Mouse (Mus musculus) urinary bladder, postnatal 4 days (tissue): Measurements from ENCODE around the gene Entpd1.
"Not testable (repeated sequence)": the region's sequence is repeated elsewhere in the genome, so short reads cannot be mapped to it uniquely, and the experiment has no call there.

Source experiments
- DNase-seq, 2 experiments: peaks; one replicate each; pipeline ENCODE4 v3.0.0; 2021 to 2022; ENCODE audit warnings: low spot score in 2 of 2

Gene Entpd1

DNA sequence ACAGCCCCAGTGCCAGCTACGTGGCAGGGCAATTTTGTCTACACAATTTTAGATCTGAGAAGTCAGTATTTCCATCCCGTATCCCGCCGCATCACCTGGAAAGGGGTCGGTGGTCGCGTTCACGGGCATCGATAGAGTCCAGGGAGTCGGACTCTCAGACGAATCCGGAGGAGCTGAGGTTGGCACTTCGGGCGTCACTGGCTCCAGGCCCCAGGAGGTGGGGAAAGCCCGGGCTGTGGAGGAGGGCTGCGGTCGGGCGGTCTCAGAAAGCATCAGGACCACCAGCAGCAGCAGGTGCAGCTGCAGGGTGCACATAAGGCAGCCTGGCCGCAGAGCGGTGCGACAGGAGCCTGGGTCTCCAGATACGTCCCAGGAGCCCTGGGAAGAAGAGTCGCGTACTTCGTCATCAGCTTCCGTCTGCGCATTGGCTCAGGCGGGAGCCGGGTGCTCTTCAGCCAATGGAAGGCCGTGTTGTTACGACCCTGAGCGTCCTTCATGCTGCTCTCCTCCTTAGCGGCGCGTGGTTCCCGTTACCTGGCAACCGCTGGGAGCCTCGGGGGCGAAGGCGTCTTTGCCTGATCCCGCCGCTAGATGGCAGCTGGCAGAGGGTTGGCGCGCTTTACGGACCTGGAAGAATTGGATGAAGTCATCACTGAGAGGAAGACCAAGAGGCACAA, at the start of gene Entpd1, which contains the start of gene Tctn3:
Entpd1 (plus strand) TSS at position 537 of the 677 bp plus-strand sequence.
Tctn3 (minus strand) TSS at position 404 of the 677 bp plus-strand sequence.
- DNase-seq, result peak; percentile 93 to 97

DNA sequence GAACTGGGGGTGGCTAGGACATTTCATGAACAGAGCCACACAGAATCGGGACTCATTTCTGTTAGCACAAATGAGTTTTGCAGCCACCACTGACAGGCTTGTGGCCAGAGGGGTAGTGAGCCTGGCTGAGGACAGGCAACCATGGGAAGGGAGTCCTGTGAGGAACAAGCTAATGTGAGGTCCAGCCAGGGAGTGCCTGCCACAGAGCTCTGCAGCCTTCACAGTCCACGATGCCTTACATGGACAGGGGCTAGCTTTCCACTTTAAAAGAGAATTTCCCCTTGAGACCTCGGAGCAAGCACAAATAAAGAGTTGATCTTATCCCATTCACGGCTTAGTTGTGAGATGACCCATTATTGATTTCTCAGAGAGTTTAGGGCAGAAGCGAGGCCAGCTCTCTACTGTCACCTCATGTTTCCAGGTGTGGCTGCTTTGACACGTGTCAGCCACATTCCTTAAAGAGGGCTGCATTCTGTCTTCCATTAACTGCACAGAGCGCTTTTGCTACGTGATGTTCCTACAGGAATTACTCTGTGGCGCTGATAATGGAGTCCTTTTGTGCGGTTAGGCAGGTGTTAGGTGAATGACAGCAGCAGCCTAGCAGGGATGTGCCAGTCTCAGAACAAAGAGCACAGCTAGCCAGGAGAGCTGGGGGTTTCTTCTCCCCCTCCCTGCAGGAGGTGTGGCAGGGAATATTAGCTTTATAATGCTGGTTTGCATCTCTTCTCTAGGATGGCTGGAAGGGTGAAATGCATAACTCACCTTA, 48.1 kb upstream of the Entpd1 start:
- DNase-seq, result no peak

DNA sequence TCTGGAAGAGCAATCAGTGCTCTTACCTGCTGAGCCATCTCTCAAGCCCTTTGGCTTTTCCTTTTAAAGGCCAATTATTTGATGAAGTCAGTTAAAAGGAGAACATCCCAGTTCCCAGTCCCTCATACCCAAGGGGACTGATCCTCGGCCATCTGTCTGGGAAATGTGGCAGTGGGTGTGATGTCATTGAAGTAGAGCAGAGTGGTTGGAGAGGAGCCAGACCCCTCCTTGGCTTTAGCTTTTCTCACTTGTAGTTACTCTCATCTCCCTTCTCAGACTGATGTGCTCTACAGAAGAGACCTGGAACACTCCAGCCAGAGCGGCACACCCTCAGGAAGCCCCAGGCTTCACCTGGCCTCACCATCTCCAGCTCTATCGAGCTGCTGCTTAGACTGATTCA, 44.5 kb upstream of the Entpd1 start:
- DNase-seq, result no peak

DNA sequence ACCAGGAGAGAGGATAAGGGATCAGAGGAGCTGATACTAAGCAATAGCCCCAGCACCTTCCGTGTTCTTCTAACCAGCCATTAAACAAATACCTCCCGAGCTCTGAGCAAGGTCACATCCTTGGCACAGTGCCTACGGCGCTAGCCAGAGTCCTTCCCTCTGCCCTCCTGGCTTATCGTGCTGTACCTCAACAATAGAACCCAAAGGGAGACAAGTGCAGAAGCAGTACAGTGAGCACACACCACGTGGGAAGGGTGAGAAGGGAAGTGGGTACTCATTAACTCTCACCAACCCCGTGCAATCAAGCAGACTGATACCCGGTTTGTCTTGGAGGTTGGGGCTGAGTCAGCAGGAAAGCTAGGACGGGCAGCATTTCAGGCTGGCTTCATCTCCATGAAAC, 41.4 kb upstream of the Entpd1 start:
- no peak for DNase-seq

DNA sequence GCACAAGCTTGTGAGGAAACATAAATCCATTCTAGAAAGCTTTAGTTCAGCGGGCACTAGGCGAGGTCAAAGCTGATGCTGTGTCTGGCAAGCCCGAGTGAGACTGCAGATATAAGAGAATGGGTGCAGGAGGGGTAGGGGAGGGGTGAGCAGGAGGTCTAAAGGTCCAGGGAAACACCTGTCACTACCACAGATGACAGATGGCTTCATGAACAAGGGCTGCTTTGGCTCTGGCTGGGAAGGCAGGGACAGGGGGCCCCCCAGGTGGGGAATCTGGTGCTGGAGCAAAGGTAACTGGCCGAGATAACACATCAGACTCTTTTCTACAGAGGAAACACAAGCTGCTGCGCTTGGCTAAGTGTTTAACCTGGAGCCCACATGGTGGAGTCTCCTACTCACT, 36.7 kb upstream of the Entpd1 start:
- DNase-seq, result no peak

DNA sequence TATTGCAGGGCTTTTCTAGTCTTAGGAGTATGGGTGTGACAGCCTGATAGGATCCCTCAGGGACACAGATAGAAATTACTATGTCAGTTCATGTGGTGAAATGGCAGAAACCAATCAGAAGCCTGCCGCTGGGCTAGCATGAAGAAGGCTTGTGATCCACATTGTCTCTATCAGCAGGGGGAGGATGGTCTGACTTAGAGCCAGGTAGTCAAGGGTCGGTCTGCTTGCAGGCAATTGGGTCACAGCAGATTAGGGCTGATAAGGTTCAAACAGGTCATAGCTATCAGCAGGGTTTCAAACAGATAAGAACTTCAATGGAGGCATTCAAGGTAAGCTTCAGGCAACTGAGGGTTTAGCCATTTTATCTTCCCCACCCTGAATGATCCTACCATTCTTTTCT, 31.3 kb upstream of the Entpd1 start:
- no peak for DNase-seq

DNA sequence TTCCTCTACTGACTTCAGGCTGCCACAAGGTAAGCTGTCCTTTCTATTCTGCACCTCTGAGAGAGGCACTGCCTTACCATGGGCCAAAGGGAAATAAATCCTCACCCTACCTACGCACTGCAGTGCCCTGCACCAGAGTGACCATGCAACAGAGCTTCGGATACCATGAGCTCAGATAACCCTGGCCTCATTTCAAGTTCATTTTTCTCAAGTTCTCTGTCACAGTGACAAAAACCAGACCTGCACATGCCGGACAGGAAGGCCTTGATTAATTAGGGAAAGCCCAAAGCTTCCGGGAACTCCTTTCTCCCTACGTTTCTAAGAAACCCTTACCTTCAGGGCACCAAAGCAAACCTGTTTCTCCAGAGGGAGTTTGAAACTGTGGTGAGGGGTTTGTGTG, 30.5 kb upstream of the Entpd1 start:
- no peak for DNase-seq

DNA sequence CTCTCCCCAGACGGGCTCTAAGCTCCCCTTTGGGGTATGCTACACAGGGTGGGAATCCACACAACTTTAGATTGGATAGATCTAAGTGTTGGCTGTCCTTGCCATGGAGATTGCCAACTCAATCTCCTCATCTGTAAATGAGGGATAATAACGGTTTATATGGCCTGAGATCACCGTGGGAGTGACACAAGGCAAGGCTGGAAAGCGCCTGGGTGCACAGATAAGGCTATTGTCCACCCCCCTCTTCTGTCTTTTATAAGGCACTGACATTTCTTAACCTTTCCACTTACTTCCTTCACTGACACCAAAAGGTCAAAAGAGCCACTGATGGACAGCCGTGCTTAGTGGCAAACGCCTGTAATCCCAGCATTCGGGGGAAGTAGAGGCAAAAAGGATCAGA, 25.3 kb upstream of the Entpd1 start:
- DNase-seq, result no peak

DNA sequence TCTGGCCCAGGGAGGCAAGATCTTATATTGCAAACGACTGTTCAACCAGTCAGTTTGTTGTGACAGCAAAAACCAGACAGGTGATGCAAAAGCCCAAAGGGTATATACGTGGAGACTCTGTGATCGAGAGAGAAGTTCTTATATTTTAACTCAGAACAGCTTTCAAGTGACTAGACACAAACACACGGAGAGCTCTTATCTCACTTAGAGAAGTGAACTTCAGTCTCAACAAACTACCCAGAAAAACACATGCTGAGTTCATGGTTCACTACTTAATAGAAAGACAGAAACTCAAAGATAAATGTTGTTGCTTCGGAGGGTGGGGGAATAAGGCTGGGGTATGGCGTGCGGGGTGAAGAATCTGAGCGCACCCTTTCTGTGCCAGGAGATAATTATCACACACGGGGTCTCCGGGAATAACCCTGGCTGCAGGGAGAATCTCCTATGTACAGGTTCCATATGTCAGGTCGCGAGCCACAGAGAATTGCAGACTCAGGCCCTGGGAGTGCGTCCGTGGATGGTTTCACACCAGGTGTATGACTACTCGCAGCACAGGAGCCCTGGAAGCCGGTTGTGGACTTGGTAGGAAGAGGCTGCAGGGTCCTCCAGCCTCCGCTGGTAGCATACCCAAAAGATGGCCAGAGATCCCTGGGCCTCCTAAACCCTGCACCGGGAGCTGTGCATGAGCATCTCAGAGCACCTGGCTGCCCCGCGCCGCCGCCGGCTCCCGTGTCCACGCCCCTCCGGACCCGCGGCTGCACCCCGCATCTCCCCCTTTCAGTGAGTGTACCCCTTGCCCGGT, 24.5 kb upstream of the Entpd1 start:
- no peak for DNase-seq

DNA sequence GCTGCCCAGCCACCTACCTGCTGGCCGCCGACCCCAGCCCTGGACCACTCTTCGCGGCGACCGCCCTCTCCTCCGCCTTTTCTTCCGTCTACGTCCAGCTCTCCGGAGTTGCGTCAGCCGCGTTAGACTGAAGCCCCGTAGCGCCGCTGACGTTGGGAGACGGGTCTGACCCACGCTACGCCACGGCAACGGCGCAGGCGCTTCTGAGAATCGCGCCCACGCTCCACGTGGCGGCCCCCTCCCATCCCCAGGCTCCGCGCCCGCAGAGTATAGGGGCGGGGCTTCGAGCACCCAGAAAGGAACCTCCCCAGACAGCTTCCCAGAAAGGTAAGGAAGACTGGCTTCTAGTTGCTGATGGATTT, 23.9 kb upstream of the Entpd1 start, which contains the start of gene Aldh18a1:
Aldh18a1 (minus strand) TSS at position 171 of the 362 bp plus-strand sequence.
- peak; percentile 90 to 93 for DNase-seq

DNA sequence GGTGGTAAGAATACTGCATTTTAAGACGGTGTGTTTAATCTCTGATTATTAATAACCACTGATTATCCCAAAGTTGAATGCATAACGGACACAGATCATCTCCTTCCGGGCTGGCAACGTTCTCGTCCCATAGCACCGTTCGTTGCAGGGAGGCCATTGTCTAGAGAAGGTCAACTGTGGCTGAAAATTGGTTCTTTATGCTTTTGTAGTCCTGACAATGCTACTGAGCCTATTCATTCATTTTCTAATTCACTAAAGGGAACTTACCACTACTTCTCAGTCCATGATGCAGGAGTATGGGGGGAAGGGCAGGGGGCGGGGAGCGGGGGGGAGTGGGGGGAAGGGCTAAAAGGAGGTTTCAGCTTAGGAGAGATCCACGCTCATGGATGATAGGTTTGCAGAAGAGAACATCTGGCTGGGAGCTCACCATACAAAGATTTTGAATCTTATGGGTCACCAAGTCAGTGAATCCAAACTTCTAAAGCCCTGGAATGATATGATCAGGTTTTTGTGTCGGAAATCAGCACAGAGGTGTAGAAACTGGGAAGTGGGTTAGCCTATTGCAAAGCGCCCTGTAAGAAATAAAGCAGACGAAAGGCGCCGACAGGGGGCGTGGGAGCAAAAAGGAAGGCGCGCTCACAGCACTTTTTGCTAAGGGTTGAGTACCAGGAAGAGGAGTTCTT, 23.2 kb upstream of the Entpd1 start:
- DNase-seq, result peak; percentile 76 to 92

DNA sequence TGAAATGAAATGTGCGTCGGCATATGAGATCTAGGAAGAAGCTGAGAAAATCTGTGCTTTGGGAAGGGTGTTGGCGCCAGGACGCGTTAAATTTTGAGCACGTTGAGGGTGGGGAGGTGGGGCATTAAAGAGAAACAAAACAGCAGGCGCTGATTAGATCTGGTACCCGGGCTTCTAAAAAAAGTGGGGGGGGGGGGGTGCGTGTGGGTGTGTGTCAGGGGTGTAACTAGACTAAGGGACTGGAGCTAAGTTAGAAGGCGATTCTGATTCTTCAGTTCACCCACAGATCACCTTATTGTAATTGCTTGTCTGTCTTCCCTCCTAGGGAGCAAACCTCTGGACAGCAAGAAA, 22.7 kb upstream of the Entpd1 start:
- no peak for DNase-seq

DNA sequence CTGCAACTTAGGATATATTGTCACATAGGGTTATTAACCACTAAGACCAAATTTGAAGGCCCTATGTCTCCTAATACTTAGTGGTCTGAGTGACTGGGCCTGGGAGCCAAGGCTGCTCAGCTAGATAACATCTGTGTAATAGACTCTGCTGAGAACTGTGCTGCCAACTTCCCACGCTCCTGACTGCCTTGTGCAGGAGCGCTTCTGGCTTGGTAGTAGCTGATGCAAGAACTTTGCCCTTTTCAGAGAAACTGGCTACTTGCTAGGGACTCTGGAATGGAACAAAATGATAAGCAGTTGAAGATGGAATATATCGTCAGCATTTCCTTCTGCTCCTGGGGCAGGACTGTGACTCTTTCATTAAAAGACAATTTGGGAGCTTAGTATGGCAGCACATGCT, 16.9 kb upstream of the Entpd1 start:
- no peak for DNase-seq

DNA sequence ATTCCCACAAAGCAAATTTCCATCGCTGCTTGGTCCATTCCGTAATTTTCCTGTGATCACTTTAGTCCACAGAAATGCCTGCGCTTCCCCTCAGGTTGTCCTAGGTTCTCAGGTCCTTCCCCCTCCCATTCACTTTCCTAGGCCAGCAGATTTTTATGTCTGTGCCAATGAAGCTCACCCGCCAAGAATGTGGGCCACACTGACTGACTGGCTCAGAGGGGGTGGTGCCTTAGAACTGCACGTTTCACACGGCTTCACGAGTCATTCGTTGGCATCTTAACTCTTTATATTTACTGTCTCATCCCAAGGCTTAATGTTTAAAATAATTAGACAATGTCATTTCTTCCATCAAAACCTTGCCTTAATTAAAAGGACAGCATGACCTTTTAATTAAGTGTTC, 16.3 kb upstream of the Entpd1 start:
- DNase-seq, result no peak

DNA sequence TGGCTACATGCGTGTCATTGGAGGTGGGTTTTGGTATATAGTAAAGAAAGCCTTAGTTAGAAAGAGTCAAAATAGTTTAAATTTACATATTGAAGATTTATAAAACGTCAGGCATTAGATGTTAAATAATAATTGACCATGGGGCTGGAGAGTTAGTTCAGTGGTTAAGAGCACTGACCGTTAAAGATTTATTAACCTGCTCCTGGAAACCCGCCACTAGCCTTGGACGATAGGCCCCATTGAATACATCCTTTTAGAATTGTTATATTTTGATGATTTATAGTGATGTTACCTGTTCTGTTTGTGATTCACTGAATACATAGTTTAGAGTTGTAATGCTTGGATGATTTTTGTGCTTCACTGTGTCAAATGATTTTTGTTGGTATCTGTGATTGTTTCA, 11.3 kb upstream of the Entpd1 start:
- DNase-seq, result not testable (repeated sequence)

DNA sequence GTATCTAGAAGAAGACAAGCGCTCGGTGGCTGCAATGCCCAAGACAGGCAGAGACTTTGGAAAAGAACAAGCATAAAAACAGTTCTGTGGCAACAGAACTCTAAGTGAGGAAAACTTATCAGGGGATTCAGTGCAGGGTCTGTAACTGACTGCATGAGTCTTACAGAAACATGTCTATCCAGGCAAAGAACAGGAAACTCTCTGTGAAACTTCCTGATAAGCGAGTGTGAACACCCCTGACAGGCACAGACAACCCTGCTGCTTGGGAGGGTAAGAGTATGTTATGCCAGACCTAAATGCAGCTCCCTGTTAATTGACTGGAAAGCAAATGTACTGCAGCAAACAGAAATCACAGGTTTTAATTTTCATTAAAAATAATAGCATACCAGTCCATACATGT, 10.3 kb upstream of the Entpd1 start:
- DNase-seq, result no peak

DNA sequence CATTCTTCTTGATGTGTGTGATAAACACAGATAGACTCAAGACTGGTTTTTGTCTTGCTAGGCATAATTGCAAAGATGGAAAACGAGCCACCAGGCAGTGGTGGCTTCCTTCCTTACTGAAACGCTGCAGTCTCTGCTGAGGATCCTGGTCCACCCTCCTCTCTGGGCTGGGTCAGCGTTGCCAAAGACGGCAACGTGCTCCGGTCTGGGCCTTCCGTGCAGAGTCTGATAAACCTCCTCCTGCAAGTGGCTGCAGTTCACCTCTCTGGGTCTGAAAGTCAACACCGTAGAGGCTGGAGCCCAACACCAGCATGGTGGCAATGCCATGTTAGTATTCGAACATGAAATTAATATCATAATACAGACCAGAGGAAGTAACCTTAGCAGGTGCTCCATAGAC, 7.0 kb upstream of the Entpd1 start:
- DNase-seq, result no peak

DNA sequence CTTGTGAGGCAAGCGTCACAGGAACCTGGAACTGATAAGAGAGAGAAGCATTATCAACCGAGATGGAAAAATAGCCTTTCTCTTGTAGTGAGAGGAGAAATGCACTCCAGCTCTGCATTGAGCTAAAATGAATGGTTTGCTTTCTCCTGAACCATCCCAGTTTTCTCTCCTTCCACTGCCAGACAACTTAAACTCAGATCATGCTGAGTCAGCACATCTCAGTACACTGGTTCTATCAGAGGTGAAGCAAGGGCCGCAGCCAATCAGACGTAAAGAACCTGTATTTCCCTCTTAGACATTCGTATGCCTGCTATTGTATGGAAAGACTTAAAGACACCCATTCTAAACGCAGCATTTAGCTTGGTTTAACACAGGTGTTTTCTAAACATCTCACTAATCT, 4.5 kb upstream of the Entpd1 start:
- DNase-seq, result no peak

DNA sequence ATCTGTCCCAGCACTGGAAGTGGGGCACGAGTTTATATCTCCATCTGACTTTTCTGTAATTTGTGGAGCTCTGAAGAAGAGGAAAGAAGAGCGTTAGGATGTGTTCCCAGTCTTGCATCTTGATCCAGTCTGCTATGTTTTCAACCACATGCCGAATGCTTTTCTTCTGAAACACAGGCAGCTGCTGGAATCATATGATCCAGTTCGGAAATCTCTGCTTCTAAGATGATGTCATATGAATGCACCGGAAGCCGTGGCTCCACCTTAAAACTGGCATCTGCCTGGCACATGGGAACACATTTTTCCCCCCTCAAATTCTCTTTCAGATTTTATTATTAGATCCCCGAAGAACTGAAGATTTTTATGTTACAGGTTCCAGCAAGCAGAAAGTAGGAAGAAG, 2.6 kb downstream of the Entpd1 start:
- no peak for DNase-seq

DNA sequence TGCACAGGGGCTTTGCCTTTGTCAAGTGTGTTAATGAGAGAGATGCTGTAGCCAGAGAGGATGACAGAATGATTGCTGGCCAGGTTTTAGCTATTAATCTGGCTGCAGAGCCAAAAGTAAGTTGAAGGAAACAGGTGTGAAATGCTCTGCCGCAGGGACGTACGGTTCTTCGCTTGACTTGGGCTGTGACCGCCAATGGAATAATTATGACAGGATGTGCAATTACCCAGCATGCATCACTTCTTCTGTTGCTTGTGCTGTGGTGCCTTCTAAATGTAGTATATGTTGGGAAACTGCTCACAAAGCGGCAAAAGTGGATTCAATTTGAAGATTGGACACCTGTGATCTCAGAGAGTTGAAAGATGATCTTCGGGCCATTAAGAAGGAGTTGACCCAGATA, 3.9 kb downstream of the Entpd1 start:
- no peak for DNase-seq

DNA sequence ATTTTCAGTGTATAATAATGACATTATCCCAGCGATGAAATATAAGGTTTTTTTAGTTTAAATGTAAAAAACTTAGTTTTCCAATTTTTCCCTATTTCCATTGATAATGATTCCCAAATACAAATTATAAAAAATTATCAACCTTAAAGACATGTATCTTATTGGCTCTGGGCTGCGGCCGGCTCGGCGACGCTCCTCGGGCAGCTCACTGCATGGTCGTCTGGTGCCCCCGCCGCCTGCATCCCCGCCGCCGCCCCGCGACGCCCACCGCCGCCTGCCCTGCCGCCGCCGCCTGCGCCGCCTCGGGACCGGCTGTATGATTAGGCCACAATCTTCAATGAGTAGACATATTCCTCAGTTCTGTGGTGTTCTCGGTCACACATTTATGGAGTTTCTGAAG, 9.4 kb downstream of the Entpd1 start:
- not testable (repeated sequence) for DNase-seq

DNA sequence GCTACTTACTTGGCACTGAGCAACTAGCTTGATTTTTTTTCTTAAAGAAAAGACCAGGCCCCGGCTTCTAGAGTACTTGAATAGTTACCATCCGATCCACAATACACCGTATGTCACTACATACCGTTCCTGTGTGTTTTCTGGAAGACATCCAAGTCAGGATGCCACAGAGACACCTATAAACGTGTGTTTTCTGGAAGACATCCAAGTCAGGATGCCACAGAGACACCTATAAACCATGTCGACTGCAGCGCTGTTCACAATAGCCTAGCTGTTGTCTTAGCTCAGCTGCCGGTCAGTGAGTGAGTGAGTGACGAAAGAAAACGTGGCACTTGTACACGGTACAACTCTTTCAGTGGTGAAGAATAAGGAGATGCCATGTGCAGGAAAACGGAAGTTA, 13.8 kb downstream of the Entpd1 start:
- no peak for DNase-seq
